Mouse (Mus musculus) retina, postnatal 1 day (tissue): ENCODE measurements at regions not wholly inside any gene's neighbourhood (a gene's known extent, or its start where the extent isn't known, plus 50 kb on each side); places are given as distances from the start of the nearest gene placed in this dataset.

ENCODE experiments used
- DNase-seq: peaks from one replicate; pipeline ENCODE4 v3.0.0-alpha.2; 2012

DNA sequence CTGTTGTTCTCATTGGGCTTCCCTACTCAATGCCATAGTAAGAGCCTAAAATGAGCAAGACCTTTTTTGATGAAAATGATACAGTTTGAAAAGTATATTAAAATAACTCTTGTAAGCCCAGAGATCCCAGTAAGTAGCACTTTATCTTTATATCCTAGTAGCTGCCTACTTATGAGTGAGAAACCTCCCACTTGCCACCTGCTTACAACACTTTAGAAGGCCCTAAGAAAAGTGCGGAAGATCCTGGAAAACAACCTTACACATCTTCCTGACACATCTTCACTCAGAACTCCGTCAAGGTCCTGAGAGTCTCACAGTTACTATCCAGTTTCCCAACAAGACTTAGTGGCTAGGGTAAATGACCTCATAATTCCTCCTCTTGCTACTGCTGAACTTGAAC lies 759.0 kb upstream of the Ptprd start:
- DNase-seq, result no peak

DNA sequence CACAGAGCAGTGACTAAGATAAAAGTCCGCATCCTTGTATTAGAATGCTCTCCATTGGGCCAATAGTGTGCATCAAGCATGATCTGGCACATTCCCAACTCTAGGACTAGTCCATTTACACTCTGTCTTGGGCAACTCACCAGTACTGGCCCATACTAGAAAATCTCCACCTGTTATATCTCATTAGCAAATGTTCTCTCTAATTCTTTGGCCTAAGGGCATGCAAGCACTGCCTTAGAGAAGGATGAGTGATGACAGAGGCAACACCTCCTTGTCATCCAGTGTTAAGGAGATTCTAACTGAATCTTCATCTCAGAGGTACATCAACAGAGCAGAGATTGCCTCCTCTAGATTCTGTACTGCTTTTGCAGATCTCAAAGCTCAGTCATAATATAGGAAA lies 731.8 kb upstream of the Ptprd start:
- peak; percentile 8 for DNase-seq

DNA sequence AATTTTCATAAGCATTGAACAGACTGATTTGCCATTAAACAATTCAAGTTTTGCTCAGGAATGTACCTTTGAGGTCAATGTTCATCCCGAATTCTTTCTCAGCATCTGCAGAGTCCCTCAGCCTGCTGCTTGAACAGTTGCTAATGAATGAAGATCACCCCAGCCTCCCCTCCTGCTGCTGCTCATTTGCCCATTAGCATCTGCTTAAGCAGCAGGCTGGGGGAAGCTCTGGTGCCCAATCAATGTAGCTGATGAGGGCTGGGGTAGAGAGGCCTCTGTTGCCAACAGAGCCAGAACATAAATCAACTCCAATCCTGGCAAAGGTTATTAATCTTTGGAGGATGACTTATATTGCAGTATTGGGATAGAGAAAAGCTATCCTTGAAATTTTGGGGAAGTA lies 715.4 kb upstream of the Ptprd start:
- DNase-seq, result peak; percentile 10

DNA sequence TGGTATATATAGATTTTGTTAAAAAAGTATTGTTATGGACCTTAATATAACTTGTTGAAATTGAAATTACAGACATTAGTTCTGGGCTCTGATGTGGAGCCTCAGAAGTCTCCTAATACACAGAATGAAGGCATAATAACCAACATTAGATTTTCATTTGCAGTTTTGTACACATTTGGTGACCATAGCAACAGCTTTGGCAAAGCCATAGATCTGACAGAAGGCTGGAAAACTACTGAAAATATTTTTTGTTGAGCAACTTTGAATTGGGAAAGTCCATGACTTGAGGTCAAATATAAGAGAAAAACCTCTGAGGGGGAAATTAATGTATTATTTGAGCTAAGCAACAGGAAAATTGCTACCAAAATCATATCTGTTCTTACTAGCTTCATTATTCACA lies 712.3 kb upstream of the Ptprd start:
- DNase-seq, result no peak
